Comparison of ENCODE assay signal across 24 mouse cellular contexts in genomic region chr5:144524774-144525173, GRCm38 (mm10). TPM values are rescaled to one million over a fixed set of nuclear protein-coding genes. Genes with fewer than 3 reads are reported as not detected.
DNase-seq lines count a peak whose midpoint lies in the region; ATAC-seq lines count a peak whose summit lies in the region.
"Had no signal": no experiment of that assay in that cellular context is flagged by ENCODE, and none has a peak within 500 bp of the region (broad histone marks: within the 10 kb centered on the region; RNA-seq: fewer than 3 reads in every experiment).

No protein-coding gene starts in this region.

- H3K4me3 ChIP-seq in forebrain, embryonic 12.5 days (replicated peaks) = no peak overlapping the region
- H3K4me3 ChIP-seq in forebrain, embryonic 10.5 days = no peak overlapping the region
- no peak overlapping the region for H3K4me3 ChIP-seq in neural tube, embryonic 13.5 days
- no peak overlapping the region for H3K4me3 ChIP-seq in neural tube, embryonic 15.5 days (replicated peaks)
- H3K4me3 ChIP-seq: embryonic facial prominence, embryonic 13.5 days; embryonic facial prominence, embryonic 15.5 days; erythroblast, embryonic 14.5 days had no signal

- H3K36me3 ChIP-seq in forebrain, embryonic 12.5 days (replicated peaks) = no peaks in the 10 kb centered on the region
- H3K36me3 ChIP-seq in forebrain, embryonic 10.5 days (replicated peaks) = no peaks in the 10 kb centered on the region
- no peaks in the 10 kb centered on the region for H3K36me3 ChIP-seq in neural tube, embryonic 13.5 days
- no peaks in the 10 kb centered on the region for H3K36me3 ChIP-seq in neural tube, embryonic 15.5 days
- H3K36me3 ChIP-seq: embryonic facial prominence, embryonic 13.5 days; embryonic facial prominence, embryonic 15.5 days; G1E had no signal

- no peaks in the 10 kb centered on the region for H3K9me3 ChIP-seq in forebrain, embryonic 12.5 days
- no peaks in the 10 kb centered on the region for H3K9me3 ChIP-seq in forebrain, embryonic 10.5 days
- no peaks in the 10 kb centered on the region for H3K9me3 ChIP-seq in neural tube, embryonic 13.5 days
- H3K9me3 ChIP-seq in neural tube, embryonic 15.5 days (replicated peaks) = no peaks in the 10 kb centered on the region
- H3K9me3 ChIP-seq: embryonic facial prominence, embryonic 13.5 days; embryonic facial prominence, embryonic 15.5 days had no signal

- no peak for DNase-seq in forebrain, embryonic 10.5 days (ENCODE audit: extremely low spot score, low spot score)
- DNase-seq in neural tube, embryonic 10.5 days (ENCODE audit: extremely low spot score, low spot score) = no peak
- no peak for DNase-seq in adrenal gland, postnatal 36 days
- DNase-seq: adrenal gland, adult 8-10 months; adrenal gland, postnatal 14 days; B cell, adult 2 months; cerebellum, adult 11-12 months; cerebellum, adult 2 months; cerebellum, adult 9-10 months; cerebellum, postnatal 10 days; cerebellum, postnatal 25 days had no signal

- 91% methylated on average over 10 of the region's 10 CpGs for WGBS in forebrain, embryonic 12.5 days
- WGBS in forebrain, embryonic 10.5 days = 93% methylated on average over 10 of the region's 10 CpGs
- 47% methylated on average over 10 of the region's 10 CpGs for WGBS in neural tube, embryonic 13.5 days
- WGBS in neural tube, embryonic 15.5 days = 40% methylated on average over 10 of the region's 10 CpGs

- H3K9ac ChIP-seq in forebrain, embryonic 12.5 days = 0 out of 2 replicates have a peak overlapping the region, but pooled peaks have one; percentile 7
- no peak overlapping the region for H3K9ac ChIP-seq in neural tube, embryonic 13.5 days
- H3K9ac ChIP-seq in neural tube, embryonic 15.5 days (replicated peaks) = no peak overlapping the region
- H3K9ac ChIP-seq: embryonic facial prominence, embryonic 13.5 days; embryonic facial prominence, embryonic 15.5 days had no signal

- no peaks in the 10 kb centered on the region for H3K27me3 ChIP-seq in forebrain, embryonic 12.5 days
- no peaks in the 10 kb centered on the region for H3K27me3 ChIP-seq in forebrain, embryonic 10.5 days (ENCODE audit: poor library complexity, severe bottlenecking)
- no peaks in the 10 kb centered on the region for H3K27me3 ChIP-seq in neural tube, embryonic 13.5 days
- no peaks in the 10 kb centered on the region for H3K27me3 ChIP-seq in neural tube, embryonic 15.5 days (replicated peaks)
- H3K27me3 ChIP-seq: embryonic facial prominence, embryonic 13.5 days; embryonic facial prominence, embryonic 15.5 days had no signal

- H3K4me2 ChIP-seq in forebrain, embryonic 12.5 days = no peak overlapping the region
- no peak overlapping the region for H3K4me2 ChIP-seq in neural tube, embryonic 13.5 days
- H3K4me2 ChIP-seq in neural tube, embryonic 15.5 days = peak overlapping the region; percentile 22
- H3K4me2 ChIP-seq: embryonic facial prominence, embryonic 13.5 days; embryonic facial prominence, embryonic 15.5 days had no signal

- no peak for ATAC-seq in forebrain, embryonic 12.5 days (ENCODE audit: low FRiP score)
- peak; percentile 68; the same call in 1 of the 2 replicates for ATAC-seq in neural tube, embryonic 13.5 days (ENCODE audit: low read depth)
- ATAC-seq in neural tube, embryonic 15.5 days (ENCODE audit: low FRiP score) = peak; percentile 72; the same call in 1 of the 2 replicates
- ATAC-seq: activated CD4-positive, CD25-positive, alpha-beta regulatory T cell, adult 4 months; CD4-positive, CD25-positive, alpha-beta regulatory T cell, adult 4 months; forebrain, embryonic 14.5 days; forebrain, embryonic 16.5 days; Patski had no signal

- H3K27ac ChIP-seq in forebrain, embryonic 12.5 days = no peak overlapping the region
- H3K27ac ChIP-seq in forebrain, embryonic 10.5 days = no peak overlapping the region
- H3K27ac ChIP-seq in neural tube, embryonic 13.5 days (replicated peaks) = peak overlapping the region; percentile 72
- peak overlapping the region; percentile 66 for H3K27ac ChIP-seq in neural tube, embryonic 15.5 days (replicated peaks)
- H3K27ac ChIP-seq: embryonic facial prominence, embryonic 13.5 days; embryonic facial prominence, embryonic 15.5 days had no signal

- no peaks in the 10 kb centered on the region for H3K4me1 ChIP-seq in forebrain, embryonic 12.5 days
- H3K4me1 ChIP-seq in forebrain, embryonic 10.5 days = peaks cover 9% of the 10 kb centered on the region; the same call in 1 of the 2 replicates
- H3K4me1 ChIP-seq in neural tube, embryonic 13.5 days (replicated peaks) = peaks cover 21% of the 10 kb centered on the region; the same call in 1 of the 2 replicates
- H3K4me1 ChIP-seq in neural tube, embryonic 15.5 days = peaks cover 23% of the 10 kb centered on the region; the same call in 1 of the 2 replicates
- H3K4me1 ChIP-seq: embryonic facial prominence, embryonic 13.5 days; embryonic facial prominence, embryonic 15.5 days had no signal

RNA-seq across cellular contexts. Expression of gene Nptx2, which starts 20.9 kb away (rescaled TPM):
- 2.5 and 3.3 TPM in 2 replicates for polyA plus RNA-seq in forebrain, embryonic 12.5 days (2016; fragmentation: Nextera tagmentation; extraction: Ambion mirVana)
- polyA plus RNA-seq in forebrain, embryonic 10.5 days (2016; fragmentation: Nextera tagmentation; extraction: Ambion mirVana) = 0.97 and 1.00 TPM in 2 replicates
- 7.0 and 7.1 TPM in 2 replicates for polyA plus RNA-seq in neural tube, embryonic 13.5 days (2015; fragmentation: Nextera tagmentation; extraction: Ambion mirVana)
- 13.5 and 15.1 TPM in 2 replicates for polyA plus RNA-seq in neural tube, embryonic 15.5 days (2015; fragmentation: Nextera tagmentation; extraction: Ambion mirVana)
- under 1 TPM; 0.56 TPM for total RNA-seq in adrenal gland, postnatal 36 days (2021)
- total RNA-seq: CH12.LX, G1E had no signal
- polyA plus RNA-seq: activated CD4-positive, CD25-positive, alpha-beta regulatory T cell, adult 4 months; CD4-positive, CD25-positive, alpha-beta regulatory T cell, adult 4 months; erythroblast, embryonic 14.5 days; G1E; Patski had no signal

Comparison
In these comparisons a context has a peak if more than half of its experiments do, and no peak if none do; other contexts are left out.
1. H3K27ac ChIP-seq: peak in neural tube, embryonic 13.5 days (single experiment) and neural tube, embryonic 15.5 days (single experiment); none in forebrain, embryonic 12.5 days (single experiment) and forebrain, embryonic 10.5 days (single experiment).